Mouse (Mus musculus) liver, adult 2 months (tissue): ENCODE results near the gene Adamts18.

ENCODE experiments used
- CTCF ChIP-seq: fragments of 200-500 bp; IDR thresholded peaks from 2 replicates; pipeline ENCODE4 v1.5.1; 2011; ENCODE audit warnings: low read depth, low read length, control low read depth
- POLR2A ChIP-seq: fragments of 200-500 bp; IDR thresholded peaks from 2 replicates; pipeline ENCODE4 v1.6.1; 2011; ENCODE audit warnings: low read length, control low read depth; ENCODE audit not compliant: insufficient read depth; ENCODE audit errors: extremely low read depth

- no peak for TF ChIP-seq CTCF
- TF ChIP-seq POLR2A = no peak
Measured at GRCm38 (mm10) chr8:113836892-113837569, 11.5 kb downstream of the Adamts18 start.
